Mouse (Mus musculus): ENCODE measurements at regions not wholly inside any gene's neighbourhood (a gene's known extent, or its start where the extent isn't known, plus 50 kb on each side); places are given as distances from the start of the nearest gene placed in this dataset.
A peak's percentile ranks its signal among the peaks of the same experiment; 100 is the strongest.

DNA sequence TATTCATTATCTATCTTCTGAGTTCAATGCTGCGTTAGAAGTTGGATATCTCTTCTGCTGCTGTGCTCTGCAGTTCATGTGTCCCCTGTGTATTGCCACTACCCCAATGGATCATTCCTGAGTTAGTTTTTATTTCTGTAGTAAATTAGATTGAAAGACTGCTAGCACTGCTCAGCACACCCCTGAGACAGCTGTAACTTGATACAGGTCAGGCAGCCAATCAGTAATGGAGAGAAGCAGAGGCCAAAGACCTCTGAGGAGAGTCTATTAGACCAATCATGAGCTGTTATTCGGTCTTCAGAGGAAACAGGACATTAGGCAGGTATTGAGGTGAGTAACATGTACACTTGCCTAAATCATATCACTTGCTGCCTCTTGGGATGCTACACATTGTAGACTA, 837.5 kb upstream of the Chordc1 start:
- DNase-seq (ENCODE audit: low spot score in 2 of 2) = no peak

DNA sequence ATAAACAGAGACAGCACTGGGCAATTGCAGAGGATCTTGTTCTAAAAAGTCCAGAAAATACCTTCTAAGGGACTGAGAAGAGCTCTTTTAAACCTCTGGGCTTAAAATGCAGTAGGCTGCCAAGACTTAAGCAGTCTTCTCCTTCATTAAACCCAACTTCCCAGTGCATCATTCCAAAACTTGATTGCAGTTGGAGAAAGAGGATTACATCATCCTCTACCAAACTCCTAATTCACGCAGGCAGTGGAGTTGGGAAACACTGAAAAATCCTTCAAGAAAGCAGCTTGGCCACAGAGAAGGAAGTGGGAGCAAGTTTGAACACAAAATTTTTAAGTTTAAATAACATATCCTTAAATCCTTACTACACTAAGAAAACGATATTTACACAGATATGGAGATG, 825.5 kb upstream of the Chordc1 start:
- DNase-seq (ENCODE audit: low spot score in 2 of 2) = no peak

DNA sequence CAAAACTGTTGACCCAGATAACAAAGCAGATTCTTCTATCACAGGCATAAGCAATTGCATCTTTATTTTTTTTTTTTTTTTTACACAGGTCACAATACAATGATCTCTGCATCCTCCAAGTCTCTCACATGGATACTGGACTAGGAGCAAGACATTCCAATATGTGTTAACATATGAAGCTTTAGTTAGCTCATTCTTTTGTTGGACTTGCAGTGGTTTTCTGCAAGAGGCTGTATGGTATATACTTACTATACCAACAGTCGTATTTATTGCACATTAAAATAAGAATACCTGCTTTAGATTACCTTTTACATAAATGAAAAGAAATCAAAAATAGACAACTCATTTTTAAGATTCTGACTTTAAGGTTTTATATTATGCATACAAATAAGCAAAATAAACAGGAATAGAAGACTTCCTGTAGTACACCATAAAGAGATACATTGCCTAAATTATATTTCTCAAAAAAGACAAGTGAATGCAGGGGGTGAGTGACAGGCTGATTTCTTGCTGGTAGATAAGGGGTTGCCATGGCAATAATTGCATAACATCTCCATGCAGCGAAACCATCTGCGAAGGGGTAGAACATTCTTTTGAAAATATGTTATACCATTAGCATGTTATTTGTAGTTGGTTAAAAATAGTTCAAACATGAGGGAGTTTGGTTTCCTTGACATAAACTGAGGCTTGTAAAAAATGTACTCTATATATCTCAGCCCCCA, 807.1 kb upstream of the Chordc1 start:
- DNase-seq (ENCODE audit: low spot score in 2 of 2) = peak in 1 of 2 experiments; percentile 5

DNA sequence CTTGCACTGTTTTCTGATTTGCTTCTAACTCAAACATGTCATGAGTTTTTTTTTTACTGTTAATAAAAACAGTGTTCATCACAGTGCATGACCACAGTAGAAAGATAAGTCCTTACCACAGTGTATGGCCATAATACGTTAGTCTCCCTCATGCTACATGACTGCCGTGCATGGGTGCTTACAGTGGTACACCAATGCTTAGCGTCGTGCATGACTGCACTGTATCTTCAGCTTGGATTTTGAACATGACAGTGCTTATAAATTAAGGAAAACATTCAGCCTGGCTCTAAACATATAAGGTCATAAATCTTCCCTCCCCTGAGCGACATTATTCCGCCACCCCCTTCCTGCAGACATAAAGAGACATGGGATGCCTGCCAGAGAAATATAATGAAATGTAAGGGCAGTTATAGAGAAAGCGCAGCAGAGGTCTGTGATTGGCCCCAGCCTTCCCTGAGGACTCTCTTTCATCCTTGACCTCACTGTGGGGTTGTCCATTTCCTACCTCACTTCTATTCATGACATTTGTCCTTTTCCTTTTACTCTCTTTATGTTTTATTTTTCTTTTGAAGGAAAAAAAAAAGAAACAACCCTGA, 791.7 kb upstream of the Chordc1 start:
- no peak for DNase-seq (ENCODE audit: low spot score in 2 of 2)

DNA sequence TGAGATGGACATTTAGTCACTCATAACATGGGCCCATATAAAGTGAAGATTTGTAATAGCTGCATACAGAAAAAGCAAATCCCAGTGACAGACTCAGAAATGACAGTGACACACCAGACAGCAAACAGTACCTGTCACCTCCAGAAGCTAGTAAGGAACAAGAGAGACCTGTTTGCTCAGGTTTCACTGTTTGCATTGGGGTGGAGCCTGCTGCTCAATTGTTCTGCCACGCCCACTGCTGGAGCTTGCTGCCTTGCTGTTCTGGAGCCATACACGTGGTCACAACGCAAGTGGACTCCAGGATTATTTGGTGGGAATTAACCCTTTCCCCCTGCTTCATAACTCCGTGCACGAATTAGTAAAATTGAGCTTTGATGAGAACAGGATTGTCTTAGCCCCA, 783.2 kb upstream of the Chordc1 start:
- no peak for DNase-seq (ENCODE audit: low spot score in 2 of 2)

DNA sequence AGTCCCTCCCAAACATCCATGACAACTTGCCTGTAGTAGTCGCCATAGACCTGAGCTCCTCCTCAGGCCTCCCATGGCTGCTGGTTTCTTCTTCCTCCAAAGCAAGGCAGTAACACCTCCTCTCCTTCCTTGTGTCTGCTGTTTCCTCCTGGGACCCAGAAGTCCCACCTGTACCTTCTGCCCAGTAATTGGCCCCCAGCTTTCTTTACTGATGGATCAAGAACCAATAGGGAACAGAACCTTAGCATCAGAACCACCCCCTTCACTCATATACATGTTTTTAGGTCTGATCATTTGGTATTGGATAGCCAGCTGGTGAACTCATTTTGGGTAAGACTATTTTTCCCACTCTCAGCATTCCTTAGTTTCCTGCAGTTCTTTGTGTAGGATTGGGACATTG, 735.7 kb upstream of the Chordc1 start:
- no peak for DNase-seq (ENCODE audit: low spot score in 2 of 2)

DNA sequence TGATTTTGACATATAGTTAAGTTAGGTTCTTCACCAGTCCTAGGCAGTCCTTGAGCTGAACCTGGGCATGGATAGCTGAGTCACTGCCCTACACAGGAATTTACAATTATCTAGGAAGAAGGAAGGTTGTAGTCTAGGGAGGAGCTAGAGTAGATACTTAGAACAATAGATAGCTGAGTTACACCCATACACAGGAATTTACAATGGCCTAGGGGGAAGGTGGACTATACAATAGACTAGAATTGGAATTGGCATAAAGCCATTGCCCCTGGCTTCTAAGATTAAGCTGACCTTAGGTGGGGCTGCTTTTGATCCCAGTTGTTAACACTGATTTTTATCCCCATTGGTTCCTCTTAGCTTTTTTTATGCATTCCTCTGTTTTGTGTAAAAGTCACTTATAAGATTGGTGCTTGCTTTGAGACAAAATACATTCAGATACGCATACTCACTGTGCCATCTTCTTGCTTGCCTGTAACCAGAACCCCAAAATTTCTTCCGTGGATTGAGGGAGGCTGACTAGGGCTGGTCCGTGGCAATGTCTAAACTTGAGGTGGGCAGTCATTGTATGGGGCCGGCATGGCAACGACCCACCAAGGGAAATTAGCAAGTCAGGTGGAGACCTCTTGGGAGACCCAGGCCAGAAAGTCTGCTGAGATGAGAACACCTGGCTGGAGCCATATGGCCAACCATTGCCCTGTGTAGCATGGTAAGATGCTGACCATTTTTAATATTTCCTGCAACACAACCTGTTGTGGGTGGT, 734.1 kb upstream of the Chordc1 start:
- no peak for DNase-seq (ENCODE audit: low spot score in 2 of 2)

DNA sequence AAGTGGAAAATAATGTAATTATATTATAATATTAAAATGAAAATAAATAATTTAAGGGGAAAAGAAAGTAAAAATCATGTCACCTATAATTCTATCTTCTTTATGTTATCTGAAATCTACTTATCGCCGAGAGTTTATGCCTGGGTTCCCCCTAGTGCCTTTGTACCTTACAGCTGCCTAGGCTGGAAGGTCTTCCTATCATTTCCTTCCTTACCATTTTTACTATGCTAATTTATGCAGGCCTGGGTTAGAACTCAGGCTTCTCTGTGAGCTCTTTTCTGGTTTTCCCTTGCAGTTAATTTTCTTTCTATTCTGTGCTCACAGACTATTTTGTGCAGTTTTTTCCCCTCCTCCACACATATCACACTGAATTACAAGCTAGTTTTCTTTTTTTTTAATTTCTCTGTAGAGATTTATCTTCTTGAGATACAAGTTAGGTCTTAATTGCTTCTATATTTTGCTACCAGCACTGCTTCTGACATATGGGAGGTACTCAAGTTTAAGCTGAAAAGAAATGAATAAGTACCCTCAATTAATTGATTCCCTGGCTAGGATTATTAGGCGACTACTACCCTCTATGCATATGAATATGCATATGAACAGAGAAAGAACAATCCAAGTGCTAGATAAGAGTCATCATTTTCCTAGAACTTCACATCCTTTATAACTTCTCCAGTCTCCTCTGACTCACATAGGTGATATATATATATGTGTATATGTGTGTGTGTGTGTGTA, 724.0 kb upstream of the Chordc1 start:
- no peak for DNase-seq (ENCODE audit: low spot score in 2 of 2)

DNA sequence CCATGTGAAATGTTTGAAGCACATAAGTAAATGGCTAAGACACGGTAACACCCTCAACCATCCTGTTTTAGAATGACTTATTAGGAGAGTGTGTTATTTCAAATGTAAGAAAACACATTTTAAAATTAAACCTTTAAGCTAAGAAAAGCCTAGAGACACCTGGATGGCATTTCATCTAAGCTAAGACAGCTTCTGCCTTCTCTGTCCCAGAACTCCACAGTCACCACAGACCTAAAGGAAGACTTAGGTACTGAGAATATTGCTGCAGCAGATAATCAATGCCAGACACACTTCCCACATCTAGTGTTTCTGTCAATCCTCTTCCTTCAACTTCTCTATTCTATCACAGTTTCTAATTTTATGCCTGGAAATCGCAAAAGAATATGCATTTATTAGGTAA, 704.4 kb upstream of the Chordc1 start:
- no peak for DNase-seq (ENCODE audit: low spot score in 2 of 2)

DNA sequence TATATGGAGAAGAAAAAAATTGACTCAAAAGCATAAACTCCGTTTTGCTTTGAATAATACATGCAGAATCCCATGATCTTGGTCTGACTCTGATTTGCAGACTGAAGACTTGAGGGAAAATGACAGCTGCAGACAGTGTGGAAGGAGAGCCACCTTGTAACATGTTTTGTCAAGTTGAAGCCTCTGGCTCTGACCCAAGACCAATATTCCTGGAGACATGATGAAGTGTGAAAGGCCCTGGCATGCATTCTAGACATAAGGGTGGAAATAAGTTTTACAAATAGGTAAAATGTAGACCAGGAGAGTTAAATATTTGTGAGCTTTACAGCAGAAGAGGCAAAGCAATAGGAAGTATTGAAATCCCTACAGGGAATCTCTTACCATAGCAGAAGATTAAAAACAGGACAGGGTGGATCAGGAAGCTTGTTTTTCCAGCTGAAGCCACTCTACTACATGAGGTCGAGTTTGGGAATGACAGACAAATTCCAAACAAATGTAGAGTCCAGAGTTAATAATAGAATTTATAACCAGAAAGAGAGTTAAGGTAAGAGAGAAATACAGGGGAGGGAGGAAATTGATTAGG, 703.9 kb upstream of the Chordc1 start:
- no peak for DNase-seq (ENCODE audit: low spot score in 2 of 2)

DNA sequence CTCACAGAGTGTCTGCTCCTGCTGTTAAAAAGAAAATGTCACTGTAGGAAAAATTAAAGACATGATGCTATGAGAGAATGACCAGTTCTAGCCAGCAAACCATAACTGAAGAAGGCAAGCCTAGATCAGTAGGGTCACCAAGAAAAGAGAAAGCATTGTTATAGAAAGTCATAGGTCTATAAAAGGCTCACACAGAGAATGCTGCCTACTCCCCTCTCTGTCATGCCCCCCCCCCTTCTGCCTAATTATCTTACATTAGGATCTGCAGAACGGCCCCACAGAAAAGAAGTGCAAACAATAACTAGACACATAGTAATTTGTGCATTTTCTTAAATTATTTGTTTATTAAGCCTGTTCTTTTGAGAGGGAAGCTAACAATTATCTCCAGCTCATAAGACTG, 680.8 kb upstream of the Chordc1 start:
- DNase-seq (ENCODE audit: low spot score in 2 of 2) = no peak

DNA sequence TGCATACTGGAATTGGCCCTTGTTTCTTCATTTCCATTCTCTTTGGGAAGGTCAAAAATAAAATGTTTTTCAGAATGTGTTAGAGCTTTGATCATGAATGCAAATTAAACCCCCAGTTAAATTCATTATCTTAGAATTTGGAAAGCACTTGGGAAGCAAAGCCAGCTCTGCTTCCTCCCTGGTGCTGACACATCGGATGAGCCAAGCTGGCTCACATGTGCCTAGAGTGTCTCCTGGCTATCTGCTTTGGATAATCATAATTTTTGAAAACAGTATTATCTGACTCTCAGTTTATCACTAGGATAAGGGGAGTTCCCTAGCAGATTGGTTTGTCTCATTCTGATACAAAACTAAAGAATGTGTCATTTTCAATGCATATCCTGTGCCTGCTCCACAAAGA, 649.4 kb upstream of the Chordc1 start:
- no peak for DNase-seq (ENCODE audit: low spot score in 2 of 2)

DNA sequence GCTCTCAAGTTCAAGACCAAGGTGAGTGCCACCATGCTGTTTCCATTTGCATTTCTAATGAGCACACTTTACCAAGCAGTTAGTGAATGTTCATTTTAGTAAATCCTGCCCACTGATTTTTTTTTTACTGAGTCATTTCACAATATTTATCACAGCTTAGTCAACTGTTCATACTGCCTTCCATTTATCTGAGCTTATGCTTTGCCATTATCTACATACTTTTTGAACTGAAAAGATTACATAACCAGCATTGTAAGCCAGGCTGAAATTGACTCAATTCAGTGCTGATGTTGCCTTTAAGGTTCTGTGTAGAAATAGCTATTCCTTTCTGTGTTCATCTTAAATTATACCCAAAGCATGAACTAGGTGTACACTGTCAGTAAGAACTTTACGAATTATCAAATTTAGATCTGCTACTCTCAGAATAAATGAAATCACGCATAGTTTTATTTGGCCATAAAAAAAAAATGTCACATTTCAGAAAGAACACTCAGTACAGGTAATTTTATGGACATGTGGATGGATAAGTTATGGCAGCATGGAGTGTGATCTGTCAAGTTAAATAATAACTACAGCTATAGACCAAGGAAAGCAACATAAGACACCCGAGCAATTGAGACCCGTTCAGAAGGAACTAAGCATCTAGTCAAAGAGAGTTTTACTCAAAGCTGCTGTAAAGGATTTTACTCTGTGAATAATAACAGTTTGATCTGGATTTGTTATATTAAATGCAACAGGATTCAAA, 645.9 kb upstream of the Chordc1 start:
- DNase-seq (ENCODE audit: low spot score in 2 of 2) = no peak

DNA sequence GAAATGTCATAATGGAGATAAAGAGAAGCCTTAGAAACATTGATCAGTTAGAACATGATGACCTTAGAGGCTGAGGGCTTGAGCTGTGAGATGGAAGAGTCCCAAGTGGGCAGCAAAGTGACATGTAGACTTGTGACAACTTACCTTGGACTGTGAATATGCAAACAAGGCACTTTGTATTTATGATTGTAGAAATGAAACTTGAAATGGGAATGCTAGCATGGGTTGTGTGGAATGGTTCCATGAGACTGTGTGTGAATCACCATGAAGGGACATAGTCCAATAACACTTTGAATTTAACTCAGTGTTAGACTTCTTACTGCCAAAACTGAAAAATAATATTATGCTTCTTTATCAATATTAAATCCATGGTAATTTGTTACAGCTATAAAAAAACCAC, 638.1 kb upstream of the Chordc1 start:
- no peak for DNase-seq (ENCODE audit: low spot score in 2 of 2)

DNA sequence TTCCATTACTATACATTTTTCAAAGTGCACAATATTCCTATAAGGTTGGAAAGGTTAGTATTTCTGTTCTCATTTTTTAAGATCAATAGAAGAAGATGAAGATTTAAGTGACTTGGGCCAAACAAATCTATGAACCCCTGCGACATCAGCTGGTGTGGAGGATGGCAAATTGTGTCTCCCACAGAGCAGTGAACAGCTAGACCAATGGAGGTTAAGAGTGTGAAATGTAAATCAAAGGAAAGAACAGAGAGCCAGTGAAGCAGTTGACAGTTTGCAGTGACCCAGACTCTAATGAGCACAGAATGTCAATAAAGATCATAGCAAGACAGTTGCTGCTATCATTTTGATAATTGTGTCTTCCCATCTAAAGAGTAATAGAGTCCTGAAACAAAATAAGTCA, 627.8 kb upstream of the Chordc1 start:
- no peak for DNase-seq (ENCODE audit: low spot score in 2 of 2)

DNA sequence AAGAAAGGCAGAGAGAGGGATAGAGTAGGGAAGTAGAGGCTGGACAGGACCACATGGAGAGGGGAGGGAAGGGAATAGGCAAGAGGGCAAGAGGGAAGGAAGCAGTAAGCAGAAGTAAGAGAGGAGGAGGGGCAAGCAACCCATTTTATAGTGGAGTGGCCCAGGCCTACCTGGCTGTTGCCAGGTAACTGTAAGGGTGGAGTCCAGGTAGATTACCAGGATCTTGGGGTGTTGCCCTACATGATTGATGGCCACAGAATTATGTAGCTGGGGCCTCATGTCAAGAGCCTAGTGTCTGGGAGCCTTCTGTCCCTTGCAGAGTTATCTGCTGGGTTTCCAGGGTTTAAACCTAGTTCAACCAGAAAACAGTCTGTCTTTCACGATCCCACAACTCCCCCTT, 623.7 kb upstream of the Chordc1 start:
- DNase-seq (ENCODE audit: low spot score in 2 of 2) = no peak

DNA sequence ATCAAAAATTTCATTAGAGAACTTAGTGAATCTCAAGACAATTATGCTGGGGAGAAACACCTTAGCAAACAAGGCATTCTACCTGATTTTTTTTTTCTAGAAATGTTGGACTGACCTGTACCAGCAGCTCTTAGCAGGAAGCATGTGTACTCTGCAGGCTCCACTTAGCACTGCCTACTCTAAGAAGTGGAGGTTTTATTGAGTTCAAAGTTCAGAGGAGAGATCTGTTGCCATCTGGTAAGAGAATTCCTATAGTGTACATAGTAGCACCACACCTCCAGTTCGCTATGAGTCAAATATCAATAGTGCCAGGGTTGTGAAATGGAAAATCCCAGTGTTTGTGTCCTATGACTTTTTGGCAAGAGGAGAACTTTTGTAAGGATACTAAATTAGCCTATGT, 616.4 kb upstream of the Chordc1 start:
- no peak for DNase-seq (ENCODE audit: low spot score in 2 of 2)
